Mouse (Mus musculus): ENCODE data around the gene Mpeg1.

GRCm38 (mm10) chr19:12475380-12476250 lies 15.0 kb downstream of the Mpeg1 start:
- no peak for TF ChIP-seq POLR2A (IDR thresholded peaks at IDR 0.05; ENCODE audit: insufficient read depth, low read length)
- no peak for TF ChIP-seq EP300 (IDR thresholded peaks at IDR 0.05; ENCODE audit: insufficient read depth, low read depth, low read length)
- no peak for TF ChIP-seq CTCF (IDR thresholded peaks at IDR 0.05; ENCODE audit: low read depth, low read length)
